Mouse (Mus musculus) 3T3-L1 (cell line): ENCODE measurements around the gene Ctnnd2.
A peak's percentile ranks its signal among the peaks of the same experiment; 100 is the strongest.

ENCODE experiments used
- DNase-seq: peaks from one replicate; pipeline ENCODE4 v3.0.0-alpha.2; 2015; ENCODE audit warnings: low read depth, low spot score

Ctnnd2 gene

GRCm38 (mm10) chr15:30986890-30987289 is 814.5 kb downstream of the Ctnnd2 start:
- DNase-seq, result peak; percentile 22

GRCm38 (mm10) chr15:30990421-30991252 is 818.2 kb downstream of the Ctnnd2 start:
- DNase-seq, result no peak

GRCm38 (mm10) chr15:30992357-30992756 is 820.0 kb downstream of the Ctnnd2 start:
- DNase-seq, result no peak

DNA sequence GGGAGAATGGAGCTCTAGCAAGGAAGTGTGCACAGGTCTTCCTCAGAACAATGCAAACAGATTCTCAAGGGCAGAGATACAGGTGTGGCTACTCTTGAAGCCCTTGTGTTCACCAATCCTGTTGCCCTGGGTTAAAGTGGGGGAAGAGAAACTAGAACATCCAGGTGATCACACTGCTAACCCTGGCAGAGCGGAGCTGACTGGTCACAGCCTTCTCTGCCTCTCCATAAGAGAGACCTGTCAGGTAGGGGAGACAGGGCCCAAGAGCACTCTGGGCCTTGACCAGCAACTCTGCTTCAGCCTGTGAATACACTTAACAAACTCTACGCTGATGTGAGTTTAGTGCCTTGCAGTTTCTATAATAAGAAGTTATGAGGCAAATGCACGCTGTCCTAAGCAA is 820.5 kb downstream of the Ctnnd2 start:
- DNase-seq, result no peak

DNA sequence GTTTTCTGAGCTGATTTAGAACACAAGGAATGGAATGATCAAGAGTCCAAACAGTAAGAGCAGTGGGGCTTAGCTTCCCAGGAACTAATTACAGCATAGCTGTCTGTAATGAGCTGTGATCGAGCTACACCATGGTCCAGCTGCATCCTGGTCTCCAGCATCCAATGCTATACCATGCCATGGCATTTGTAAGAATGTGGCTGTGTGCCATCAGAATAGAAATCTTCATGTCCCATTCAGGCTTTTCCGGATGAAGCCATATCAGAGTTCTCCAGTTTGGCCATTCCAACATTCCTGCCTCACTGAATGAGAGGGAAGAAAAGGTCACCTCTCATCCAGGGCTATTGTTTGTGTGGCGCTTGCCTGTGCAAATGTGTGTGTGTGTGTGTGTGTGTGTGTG is 823.0 kb downstream of the Ctnnd2 start:
- DNase-seq, result no peak

DNA sequence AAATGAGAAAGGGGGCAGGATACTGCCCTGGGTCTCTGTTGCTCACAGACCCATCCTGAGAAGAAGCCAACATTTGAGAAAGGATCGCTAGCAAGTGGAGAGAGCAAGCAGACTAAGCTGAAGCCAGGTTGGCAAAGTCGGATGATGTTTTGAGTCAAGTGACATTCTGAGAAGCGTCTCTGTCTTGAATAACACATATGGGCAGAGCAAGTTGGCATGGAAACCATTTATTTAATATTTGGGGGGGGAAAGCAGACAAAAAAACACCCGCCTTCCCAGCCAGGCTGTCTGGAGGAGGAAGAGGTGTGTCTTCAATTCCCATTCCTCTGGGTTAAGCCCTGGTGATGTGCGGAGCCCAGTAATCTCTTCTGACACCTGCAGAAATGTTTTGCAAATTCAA is 832.1 kb downstream of the Ctnnd2 start:
- DNase-seq, result no peak

GRCm38 (mm10) chr15:31004976-31005375 is 832.6 kb downstream of the Ctnnd2 start:
- DNase-seq, result no peak

DNA sequence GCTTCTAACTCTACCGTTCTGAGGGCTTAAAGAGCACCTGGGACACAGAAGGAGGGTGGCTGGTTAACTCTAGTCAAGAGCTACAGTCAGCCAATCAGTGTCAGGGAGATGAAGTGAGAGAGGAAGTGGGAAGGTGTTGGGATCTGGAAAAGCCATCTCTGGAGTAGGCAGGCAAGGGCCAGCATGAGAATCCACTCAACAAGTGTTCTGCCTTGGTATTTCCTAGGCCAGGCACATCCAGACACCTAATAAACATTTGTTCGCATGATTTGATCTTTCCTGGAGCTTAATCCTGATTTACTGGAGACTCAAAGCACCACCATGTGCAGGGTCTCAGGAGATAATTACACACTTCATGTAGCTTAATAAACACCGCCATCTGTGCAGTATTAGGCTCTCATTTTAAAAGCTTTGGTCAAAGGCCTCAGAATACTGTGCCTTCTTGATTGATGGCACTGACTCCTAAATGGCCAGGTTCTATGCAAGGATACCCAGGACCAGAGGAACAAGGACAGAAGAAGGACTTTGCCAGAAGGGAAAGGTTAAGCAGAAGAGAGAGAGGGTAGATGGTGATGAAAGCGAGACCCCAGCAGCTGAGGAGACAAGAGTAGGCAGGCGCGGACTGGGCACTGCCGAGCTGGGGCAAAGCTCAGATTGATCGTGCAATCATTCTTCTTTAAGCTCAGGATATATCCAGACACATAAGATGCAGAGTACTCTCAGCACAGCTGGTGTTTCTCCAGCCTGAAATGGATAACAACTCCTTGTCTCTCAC is 833.8 kb downstream of the Ctnnd2 start:
- no peak for DNase-seq

DNA sequence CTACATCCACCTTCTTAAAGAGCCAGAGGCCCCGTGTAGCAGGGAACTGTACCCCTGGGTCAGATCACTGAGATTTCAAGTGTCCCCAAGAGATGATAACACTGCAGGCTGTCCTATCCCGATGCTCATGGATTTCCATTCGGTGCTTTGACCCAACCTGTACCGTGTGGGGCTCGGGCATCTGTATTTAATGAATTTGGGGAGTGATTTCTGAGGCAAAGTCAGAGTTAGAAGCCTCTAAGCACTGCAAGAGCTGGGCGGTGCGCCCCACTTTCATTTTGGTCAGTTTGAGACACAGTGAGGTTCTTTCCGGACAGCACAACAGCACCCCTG is 834.4 kb downstream of the Ctnnd2 start:
- DNase-seq, result no peak

- no peak for DNase-seq
Observed at GRCm38 (mm10) chr15:31008594-31008993, 836.2 kb downstream of the Ctnnd2 start.

- peak; percentile 5 for DNase-seq
Observed at GRCm38 (mm10) chr15:31020769-31021168, 848.4 kb downstream of the Ctnnd2 start.

- no peak for DNase-seq
Observed at GRCm38 (mm10) chr15:31022012-31022411, 849.6 kb downstream of the Ctnnd2 start.

GRCm38 (mm10) chr15:31022497-31022896 is 850.1 kb downstream of the Ctnnd2 start:
- DNase-seq, result no peak

- DNase-seq, result no peak
Observed at GRCm38 (mm10) chr15:31023766-31024165, 851.4 kb downstream of the Ctnnd2 start.

GRCm38 (mm10) chr15:31027448-31028230 is 855.2 kb downstream of the Ctnnd2 start:
- no peak for DNase-seq

DNA sequence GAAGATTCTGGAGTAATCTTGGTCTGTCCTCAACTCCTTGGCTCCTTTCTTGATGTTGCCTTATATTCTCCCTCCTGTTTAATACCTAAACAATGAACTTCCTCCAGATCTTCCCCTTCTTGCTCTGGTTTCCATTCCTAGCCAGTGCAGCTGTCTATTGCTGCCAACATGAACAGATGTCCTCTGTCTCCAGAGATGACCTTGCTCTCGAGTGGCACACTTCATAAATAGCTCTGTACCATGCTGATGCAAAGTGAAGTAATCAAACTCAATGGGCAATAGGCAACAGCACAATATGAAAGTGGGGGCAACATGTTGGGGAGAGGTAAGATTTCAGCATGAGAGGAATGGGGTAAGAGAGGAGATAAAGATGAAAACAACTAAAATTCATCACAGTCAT is 872.6 kb downstream of the Ctnnd2 start:
- no peak for DNase-seq

DNA sequence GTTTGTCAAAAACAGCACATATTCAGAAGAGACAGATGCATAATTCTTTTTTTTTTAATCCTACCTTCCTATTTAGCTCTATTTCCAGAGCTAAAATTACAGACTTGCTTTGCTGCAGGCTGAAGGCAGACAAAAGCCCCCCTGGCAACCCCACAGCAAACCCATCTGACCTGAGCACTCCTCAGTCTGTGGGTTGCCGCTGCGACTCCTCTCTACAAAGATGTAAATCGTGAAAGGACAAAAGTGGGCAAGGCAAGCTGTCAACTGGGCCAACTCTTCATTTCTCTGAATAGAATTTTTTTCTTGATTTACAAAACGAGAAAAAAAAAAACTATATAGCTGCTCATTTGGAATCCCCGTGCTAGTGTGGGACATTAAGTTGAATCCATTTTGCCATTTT is 879.1 kb downstream of the Ctnnd2 start:
- DNase-seq, result no peak

DNA sequence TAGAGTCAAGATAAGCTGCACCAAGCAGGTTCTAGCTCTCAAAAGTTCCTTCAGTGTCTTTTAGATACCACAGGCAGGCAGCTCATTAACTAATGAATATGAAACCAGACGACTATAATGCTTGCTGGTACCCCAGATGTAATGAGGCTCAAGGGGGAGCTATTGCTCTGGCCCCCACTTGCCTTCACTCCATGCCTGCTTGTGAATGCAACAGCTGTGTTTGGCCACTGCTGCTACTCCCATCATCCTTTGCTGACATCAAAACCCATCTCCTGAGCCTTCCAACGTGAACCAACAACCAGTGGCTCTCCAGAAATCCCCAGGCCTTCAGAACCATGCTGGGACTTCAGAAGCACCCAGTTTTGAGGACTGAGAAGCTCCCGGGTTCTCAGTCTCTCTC is 883.8 kb downstream of the Ctnnd2 start:
- DNase-seq, result no peak

GRCm38 (mm10) chr15:31058315-31058714 is 885.9 kb downstream of the Ctnnd2 start:
- no peak for DNase-seq

DNA sequence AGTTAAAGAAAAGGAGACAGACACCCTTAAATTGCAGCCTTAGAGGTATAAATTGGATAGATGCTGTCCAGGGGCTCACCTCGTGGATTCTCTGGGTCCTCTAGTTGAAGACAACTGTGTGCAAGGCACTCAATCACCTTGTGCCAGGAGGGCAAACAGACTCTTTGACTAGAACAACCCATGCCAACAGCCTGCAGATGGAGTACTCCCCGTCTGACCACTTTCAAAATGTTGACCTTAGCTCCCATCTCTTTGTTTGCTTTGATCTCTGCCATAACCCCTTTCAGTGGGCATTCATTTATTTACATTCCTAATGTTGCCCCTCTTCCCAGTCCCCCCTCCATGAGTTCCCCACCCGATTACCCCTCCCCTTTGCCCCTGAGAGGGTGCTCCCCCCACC is 891.3 kb downstream of the Ctnnd2 start:
- no peak for DNase-seq

- DNase-seq, result peak; percentile 49
Observed at GRCm38 (mm10) chr15:31068127-31068526, 895.7 kb downstream of the Ctnnd2 start.

GRCm38 (mm10) chr15:31070311-31070710 is 897.9 kb downstream of the Ctnnd2 start:
- peak; percentile 49 for DNase-seq
